Mouse (Mus musculus): ENCODE data around the gene Nadk. TPM values are rescaled to one million over a fixed set of nuclear protein-coding genes. Genes with fewer than 3 reads are reported as not detected.

Gene Nadk
- polyA plus RNA-seq, 1 experiment from 2014 or later, result 70.9 TPM

GRCm38 (mm10) chr4:155549993-155550392, 12.2 kb upstream of the Nadk start:
- Histone ChIP-seq H3K4me2 (replicated peaks; ENCODE audit: low read depth, low read length) (no peak overlapping the region), H3K4me1 (ENCODE audit: insufficient read depth, low read depth, low read length) (no peaks in the 10 kb centered on the region), H3K9me3 (ENCODE audit: low read length) (no peaks in the 10 kb centered on the region), H3K36me3 (ENCODE audit: insufficient read depth, low read length) (peaks cover 32% of the 10 kb centered on the region; the same call in 1 of the 2 replicates), H3K4me3 (ENCODE audit: low read depth, low read length) (no peak overlapping the region), H3K27ac (ENCODE audit: low read length) (no peak overlapping the region), H3K27me3 (replicated peaks; ENCODE audit: insufficient read depth, low read length) (no peaks in the 10 kb centered on the region), H3K9ac (replicated peaks; ENCODE audit: low read depth) (no peak overlapping the region)
- 89% methylated on average over 7 of the region's 7 CpGs for WGBS
- ATAC-seq (no peak), DNase-seq (ENCODE audit: low spot score) (no peak)
- no peak for TF ChIP-seq EP300 (IDR thresholded peaks at IDR 0.05)
- no peak for TF ChIP-seq CTCF (IDR thresholded peaks at IDR 0.05)

GRCm38 (mm10) chr4:155550446-155550845, 11.7 kb upstream of the Nadk start:
- peak; percentile 22 for DNase-seq (ENCODE audit: low spot score)
- H3K27me3 ChIP-seq (replicated peaks; ENCODE audit: insufficient read depth, low read length), result no peaks in the 10 kb centered on the region
- 72% methylated on average over 2 of the region's 2 CpGs for WGBS
- no peak overlapping the region for H3K27ac ChIP-seq (ENCODE audit: low read length)
- H3K9ac ChIP-seq (replicated peaks; ENCODE audit: low read depth), result no peak overlapping the region
- no peaks in the 10 kb centered on the region for H3K4me1 ChIP-seq (ENCODE audit: insufficient read depth, low read depth, low read length)
- peaks cover 32% of the 10 kb centered on the region; the same call in 1 of the 2 replicates for H3K36me3 ChIP-seq (ENCODE audit: insufficient read depth, low read length)
- H3K4me3 ChIP-seq (ENCODE audit: low read depth, low read length), result no peak overlapping the region
- ATAC-seq, result no peak
- no peak overlapping the region for H3K4me2 ChIP-seq (replicated peaks; ENCODE audit: low read depth, low read length)
- no peaks in the 10 kb centered on the region for H3K9me3 ChIP-seq (ENCODE audit: low read length)
- TF ChIP-seq EP300 (IDR thresholded peaks at IDR 0.05) (no peak), CTCF (IDR thresholded peaks at IDR 0.05) (no peak)

- H3K27ac ChIP-seq (ENCODE audit: low read length), result no peak overlapping the region
- H3K9ac ChIP-seq (replicated peaks; ENCODE audit: low read depth), result no peak overlapping the region
- no peaks in the 10 kb centered on the region for H3K9me3 ChIP-seq (ENCODE audit: low read length)
- no peak for TF ChIP-seq EP300 (IDR thresholded peaks at IDR 0.05)
- no peak for TF ChIP-seq CTCF (IDR thresholded peaks at IDR 0.05)
- ATAC-seq, result no peak
- 89% methylated on average over 4 of the region's 4 CpGs for WGBS
- no peaks in the 10 kb centered on the region for H3K4me1 ChIP-seq (ENCODE audit: insufficient read depth, low read depth, low read length)
- DNase-seq (ENCODE audit: low spot score), result no peak
- H3K36me3 ChIP-seq (ENCODE audit: insufficient read depth, low read length), result peaks cover 32% of the 10 kb centered on the region; the same call in 1 of the 2 replicates
- H3K4me2 ChIP-seq (replicated peaks; ENCODE audit: low read depth, low read length), result no peak overlapping the region
- H3K4me3 ChIP-seq (ENCODE audit: low read depth, low read length), result no peak overlapping the region
- no peaks in the 10 kb centered on the region for H3K27me3 ChIP-seq (replicated peaks; ENCODE audit: insufficient read depth, low read length)
Observed at GRCm38 (mm10) chr4:155551073-155551472, 11.1 kb upstream of the Nadk start.

- 85% methylated on average over 6 of the region's 6 CpGs for WGBS
- Histone ChIP-seq H3K4me2 (replicated peaks; ENCODE audit: low read depth, low read length) (no peak overlapping the region), H3K4me1 (ENCODE audit: insufficient read depth, low read depth, low read length) (no peaks in the 10 kb centered on the region), H3K4me3 (ENCODE audit: low read depth, low read length) (no peak overlapping the region), H3K27me3 (replicated peaks; ENCODE audit: insufficient read depth, low read length) (no peaks in the 10 kb centered on the region), H3K27ac (ENCODE audit: low read length) (no peak overlapping the region), H3K36me3 (ENCODE audit: insufficient read depth, low read length) (peaks cover 39% of the 10 kb centered on the region; the same call in 1 of the 2 replicates), H3K9ac (replicated peaks; ENCODE audit: low read depth) (no peak overlapping the region), H3K9me3 (ENCODE audit: low read length) (no peaks in the 10 kb centered on the region)
- no peak for TF ChIP-seq EP300 (IDR thresholded peaks at IDR 0.05)
- no peak for TF ChIP-seq CTCF (IDR thresholded peaks at IDR 0.05)
- ATAC-seq (no peak), DNase-seq (ENCODE audit: low spot score) (no peak)
Observed at GRCm38 (mm10) chr4:155552917-155553532, 9.2 kb upstream of the Nadk start.

GRCm38 (mm10) chr4:155554880-155555279, 7.3 kb upstream of the Nadk start:
- H3K4me2 ChIP-seq (replicated peaks; ENCODE audit: low read depth, low read length), result no peak overlapping the region
- no peak overlapping the region for H3K27ac ChIP-seq (ENCODE audit: low read length)
- no peak for TF ChIP-seq EP300 (IDR thresholded peaks at IDR 0.05)
- no peak for TF ChIP-seq CTCF (IDR thresholded peaks at IDR 0.05)
- ATAC-seq, result no peak
- no peaks in the 10 kb centered on the region for H3K9me3 ChIP-seq (ENCODE audit: low read length)
- no peak for DNase-seq (ENCODE audit: low spot score)
- no peaks in the 10 kb centered on the region for H3K27me3 ChIP-seq (replicated peaks; ENCODE audit: insufficient read depth, low read length)
- H3K9ac ChIP-seq (replicated peaks; ENCODE audit: low read depth), result no peak overlapping the region
- H3K4me1 ChIP-seq (ENCODE audit: insufficient read depth, low read depth, low read length), result no peaks in the 10 kb centered on the region
- H3K36me3 ChIP-seq (ENCODE audit: insufficient read depth, low read length), result peaks cover 40% of the 10 kb centered on the region; the same call in 1 of the 2 replicates
- no peak overlapping the region for H3K4me3 ChIP-seq (ENCODE audit: low read depth, low read length)
- WGBS, result 65% methylated on average over 4 of the region's 4 CpGs

GRCm38 (mm10) chr4:155555464-155555863, 6.7 kb upstream of the Nadk start:
- Histone ChIP-seq H3K4me3 (ENCODE audit: low read depth, low read length) (no peak overlapping the region), H3K9ac (replicated peaks; ENCODE audit: low read depth) (no peak overlapping the region), H3K4me2 (replicated peaks; ENCODE audit: low read depth, low read length) (no peak overlapping the region), H3K27me3 (replicated peaks; ENCODE audit: insufficient read depth, low read length) (no peaks in the 10 kb centered on the region), H3K36me3 (ENCODE audit: insufficient read depth, low read length) (peaks cover 45% of the 10 kb centered on the region; the same call in 1 of the 2 replicates), H3K27ac (ENCODE audit: low read length) (no peak overlapping the region), H3K9me3 (ENCODE audit: low read length) (no peaks in the 10 kb centered on the region), H3K4me1 (ENCODE audit: insufficient read depth, low read depth, low read length) (peaks cover 3% of the 10 kb centered on the region; the same call in 1 of the 2 replicates)
- ATAC-seq (no peak), DNase-seq (ENCODE audit: low spot score) (no peak)
- WGBS, result 52% methylated on average over 1 of the region's 1 CpGs
- TF ChIP-seq CTCF (IDR thresholded peaks at IDR 0.05) (no peak), EP300 (IDR thresholded peaks at IDR 0.05) (no peak)

All from lung, postnatal 0 days (tissue).